Mouse (Mus musculus): Measurements from ENCODE around the gene Slc25a42.

GRCm38 (mm10) chr8:70166504-70167110 is 45.5 kb downstream of the Slc25a42 start:
- TF ChIP-seq CHD2 (IDR thresholded peaks at IDR 0.05; ENCODE audit: low read length) = no peak
- no peak for TF ChIP-seq POLR2A (IDR thresholded peaks at IDR 0.05; ENCODE audit: low read depth, low read length)
- TF ChIP-seq CTCF (conservative IDR thresholded peaks at IDR 0.05 in 1 of 2, IDR thresholded peaks at IDR 0.05 in 1 of 2; ENCODE audit: low read depth in 2 of 2, low read length in 2 of 2) = peak; percentile 58 to 93; a peak in 3 of 4 replicates
- no peak for TF ChIP-seq TBP (conservative IDR thresholded peaks at IDR 0.05; ENCODE audit: low read depth, low read length)
- no peak for TF ChIP-seq MAX (IDR thresholded peaks at IDR 0.05; ENCODE audit: low read length)
- TF ChIP-seq USF1 (IDR thresholded peaks at IDR 0.05; ENCODE audit: low read depth, low read length) = no peak

Measured in CH12.LX (cell line).